Mouse (Mus musculus) CH12.LX (cell line): ENCODE data around the gene Aldh1b1. TPM values are rescaled to one million over a fixed set of nuclear protein-coding genes. Genes with fewer than 3 reads are reported as not detected.

Source experiments
- DNase-seq: peaks from one replicate; pipeline ENCODE4 v3.0.0-alpha.2; 2013; ENCODE audit errors: extremely low read depth
- H3K27ac ChIP-seq: 2 replicates; pipeline ENCODE4 v1.5.1; 2012; ENCODE audit warnings: low read depth, mild to moderate bottlenecking, control low read depth, moderate library complexity; ENCODE audit not compliant: insufficient read depth
- H3K27me3 ChIP-seq: replicated peaks from 2 replicates; pipeline ENCODE3; 2012; ENCODE audit warnings: inconsistent platforms
- H3K36me3 ChIP-seq, 2 experiments: replicated peaks in 1 of 2; 2 replicates each; pipeline versions ENCODE3 to v1.6.1; 2012; ENCODE audit warnings: inconsistent platforms in 1 of 2, low read length in 1 of 2, mild to moderate bottlenecking in 1 of 2, mixed read lengths in 1 of 2, moderate library complexity in 1 of 2; ENCODE audit not compliant: control insufficient read depth in 1 of 2, insufficient read depth in 1 of 2
- H3K4me1 ChIP-seq, 2 experiments: 2 replicates each; pipeline ENCODE4 v1.6.1; 2012; ENCODE audit warnings: inconsistent platforms in 1 of 2, moderate library complexity in 1 of 2; ENCODE audit not compliant: insufficient read depth in 2 of 2, control insufficient read depth in 1 of 2
- H3K4me2 ChIP-seq: 2 replicates; pipeline ENCODE4 v1.6.1; 2012; ENCODE audit warnings: low read depth, mild to moderate bottlenecking, control low read depth; ENCODE audit not compliant: poor library complexity, insufficient read depth, severe bottlenecking
- H3K4me3 ChIP-seq, 3 experiments: fragments of 150-350 bp in 1 of 3; sonication (generic) in 1 of 3; replicated peaks in 1 of 3; 2 replicates each; pipeline versions ENCODE3 to v1.5.1; 2011 to 2012; ENCODE audit warnings: low read depth in 2 of 3, low read length in 2 of 3, mild to moderate bottlenecking in 2 of 3, moderate library complexity in 2 of 3, control low read depth in 1 of 3, improper control_type of control experiment in 1 of 3, inconsistent platforms in 1 of 3, mixed read lengths in 1 of 3; ENCODE audit not compliant: poor library complexity in 1 of 3
- H3K79me2 ChIP-seq: replicated peaks from 2 replicates; pipeline ENCODE4 v1.6.1; 2012; ENCODE audit warnings: mild to moderate bottlenecking, moderate library complexity; ENCODE audit not compliant: control insufficient read depth, poor library complexity, insufficient read depth, severe bottlenecking; ENCODE audit errors: extremely low read depth
- H3K9ac ChIP-seq: 2 replicates; pipeline ENCODE4 v1.6.1; 2012; ENCODE audit warnings: low read depth, mild to moderate bottlenecking, control low read depth, moderate library complexity; ENCODE audit not compliant: insufficient read depth
- H3K9me3 ChIP-seq: replicated peaks from 2 replicates; pipeline ENCODE3; 2012; ENCODE audit warnings: low read length, inconsistent platforms, mixed read lengths
- BHLHE40 ChIP-seq: IDR thresholded peaks from 2 replicates; pipeline ENCODE4 v1.6.1; 2011; ENCODE audit warnings: mild to moderate bottlenecking, low read depth, low read length, improper control_type of control experiment
- CTCF ChIP-seq, 2 experiments: IDR thresholded peaks in 1 of 2; conservative IDR thresholded peaks in 1 of 2; 2 replicates each; pipeline ENCODE4 v1.5.1; 2011 to 2012; ENCODE audit warnings: low read depth in 2 of 2, low read length in 2 of 2, improper control_type of control experiment in 1 of 2, inconsistent platforms in 1 of 2, mild to moderate bottlenecking in 1 of 2, moderate library complexity in 1 of 2
- E2F4 ChIP-seq: IDR thresholded peaks from 2 replicates; pipeline ENCODE4 v1.6.1; 2011; ENCODE audit warnings: low read depth, low read length, improper control_type of control experiment; ENCODE audit not compliant: insufficient replicate concordance
- ELF1 ChIP-seq: IDR thresholded peaks from 2 replicates; pipeline ENCODE4 v1.6.1; 2014; ENCODE audit warnings: low read depth, mild to moderate bottlenecking, inconsistent platforms, low read length, improper control_type of control experiment
- ETS1 ChIP-seq: conservative IDR thresholded peaks from 2 replicates; pipeline ENCODE4 v1.6.1; 2012; ENCODE audit warnings: low read depth, mild to moderate bottlenecking, inconsistent platforms, low read length, improper control_type of control experiment, moderate library complexity
- GABPA ChIP-seq: IDR thresholded peaks from 2 replicates; pipeline ENCODE4 v1.6.1; 2012; ENCODE audit warnings: low read depth, low read length, improper control_type of control experiment, inconsistent platforms; ENCODE audit not compliant: insufficient replicate concordance
- JUN ChIP-seq: IDR thresholded peaks from 2 replicates; pipeline ENCODE4 v1.6.1; 2011; ENCODE audit warnings: low read depth, mild to moderate bottlenecking, low read length, improper control_type of control experiment, moderate library complexity; ENCODE audit not compliant: insufficient read depth
- KAT2A ChIP-seq: IDR thresholded peaks from 2 replicates; pipeline ENCODE4 v1.6.1; 2012; ENCODE audit warnings: low read length, improper control_type of control experiment, inconsistent platforms; ENCODE audit not compliant: insufficient replicate concordance
- MAFK ChIP-seq: IDR thresholded peaks from 2 replicates; pipeline ENCODE4 v1.6.1; 2011; ENCODE audit warnings: low read length, improper control_type of control experiment; ENCODE audit not compliant: insufficient replicate concordance
- MAZ ChIP-seq: IDR thresholded peaks from 2 replicates; pipeline ENCODE4 v1.6.1; 2012; ENCODE audit warnings: low read depth, mild to moderate bottlenecking, inconsistent platforms, low read length, improper control_type of control experiment, moderate library complexity
- MXI1 ChIP-seq: IDR thresholded peaks from 2 replicates; pipeline ENCODE4 v1.6.1; 2011; ENCODE audit warnings: mild to moderate bottlenecking, low read depth, low read length, improper control_type of control experiment
- NELFE ChIP-seq: IDR thresholded peaks from 2 replicates; pipeline ENCODE4 v1.6.1; 2011; ENCODE audit warnings: low read depth, low read length, improper control_type of control experiment
- NRF1 ChIP-seq: IDR thresholded peaks from 2 replicates; pipeline ENCODE4 v1.6.1; 2014; ENCODE audit warnings: low read depth, mild to moderate bottlenecking, inconsistent platforms, low read length, improper control_type of control experiment, moderate library complexity
- PAX5 ChIP-seq: IDR thresholded peaks from 2 replicates; pipeline ENCODE4 v1.6.1; 2012; ENCODE audit warnings: low read length, inconsistent platforms, mixed read lengths
- POLR2A ChIP-seq: IDR thresholded peaks from 2 replicates; pipeline ENCODE4 v1.6.1; 2011; ENCODE audit warnings: low read depth, mild to moderate bottlenecking, improper control_type of control experiment, low read length
- POLR2AphosphoS2 ChIP-seq: IDR thresholded peaks from 2 replicates; pipeline ENCODE4 v1.6.1; 2011; ENCODE audit warnings: low read depth, low read length, improper control_type of control experiment
- RCOR1 ChIP-seq: conservative IDR thresholded peaks from 2 replicates; pipeline ENCODE4 v1.6.1; 2012; ENCODE audit warnings: low read depth, mild to moderate bottlenecking, inconsistent platforms, low read length, improper control_type of control experiment
- TBP ChIP-seq: conservative IDR thresholded peaks from 2 replicates; pipeline ENCODE4 v1.6.1; 2011; ENCODE audit warnings: low read depth, low read length, improper control_type of control experiment
- TCF12 ChIP-seq: IDR thresholded peaks from 2 replicates; pipeline ENCODE4 v1.6.1; 2014; ENCODE audit warnings: low read depth, mild to moderate bottlenecking, inconsistent platforms, low read length, improper control_type of control experiment
- dilution Hi-C: fragments of 300-500 bp; cut with MboI; formaldehyde crosslinking; loops from 2 replicates; pipeline ENCODE4 v1.14.3; 2020; ENCODE audit warnings: low sequenced_read_pairs; ENCODE audit not compliant: extremely low pct_unique_long_range_greater_than_20kb, extremely low pct_ligation_motif_present
- in situ Hi-C: fragments of 300-500 bp; cut with MboI; formaldehyde crosslinking; loops from 3 replicates; pipeline ENCODE4 v1.14.3; 2019; ENCODE audit warnings: low sequenced_read_pairs, low pct_ligation_motif_present, low pct_unique_long_range_greater_than_20kb, mixed read lengths
- polyA plus RNA-seq: library from polyadenylated mRNA; unstranded; fragments of >175 nt; gene quantifications from 2 replicates; pipeline ENCODE4 v1.2.1, GENCODE M21; 2012; ENCODE audit warnings: low read depth; ENCODE audit not compliant: insufficient read length
- total RNA-seq, 2 experiments: library from RNA; depleted of rRNA; stranded (reverse); fragments of 300-350 nt in 1 of 2; fragments of >200 nt in 1 of 2; gene quantifications; 2 replicates each; pipeline ENCODE4 v1.2.3; 2012 to 2014

The Aldh1b1 gene
- total and polyA plus RNA-seq, 3 experiments = 4.9 to 8.3 (median 6.4) TPM

- Histone ChIP-seq H3K36me3 (no peaks in the 10 kb centered on the region), H3K79me2 (no peaks in the 10 kb centered on the region), H3K4me3 (no peak within 1 kb of the TSS), H3K4me2 (no peak within 1 kb of the TSS), H3K27ac (no peak within 1 kb of the TSS), H3K9ac (no peak within 1 kb of the TSS), H3K27me3 (peaks cover 26% of the 10 kb centered on the region), H3K4me1 (0 out of 4 replicates have a peak, but pooled peaks cover 0 to 2% of the 10 kb centered on the region in 2 experiments), H3K9me3 (no peaks in the 10 kb centered on the region)
- in situ Hi-C loops = no loop called here
- dilution Hi-C loops = no loop called here
- DNase-seq = no peak
- TF ChIP-seq MAFK (no peak), JUN (no peak), TCF12 (no peak), GABPA (no peak), TBP (no peak), NRF1 (no peak), RCOR1 (no peak), MXI1 (no peak), E2F4 (no peak), KAT2A (no peak)
Observed at GRCm38 (mm10) chr4:45826275-45827040, 27.6 kb downstream of the Aldh1b1 start, which contains the start of gene Igfbpl1. TSS of gene Igfbpl1 (minus strand) at chr4:45826923.

GRCm38 (mm10) chr4:45829907-45830759 lies 31.3 kb downstream of the Aldh1b1 start:
- H3K27me3 ChIP-seq = peaks cover 19% of the 10 kb centered on the region
- H3K4me3 ChIP-seq = no peak overlapping the region
- DNase-seq = no peak
- no peak for TF ChIP-seq POLR2AphosphoS2
- no peak for TF ChIP-seq POLR2A
- TF ChIP-seq BHLHE40 = no peak
- TF ChIP-seq PAX5 = no peak
- no peak for TF ChIP-seq MAFK
- TF ChIP-seq TCF12 = no peak
- TF ChIP-seq RCOR1 = no peak
- no peak for TF ChIP-seq NELFE
- TF ChIP-seq MAZ = no peak
- no peak for TF ChIP-seq ETS1
- TF ChIP-seq CTCF (conservative IDR thresholded peaks at IDR 0.05 in 1 of 2, IDR thresholded peaks at IDR 0.05 in 1 of 2; ENCODE audit: low read depth in 2 of 2, low read length in 2 of 2) = no peak
- TF ChIP-seq ELF1 = no peak
- TF ChIP-seq MXI1 = no peak
- TF ChIP-seq, all 38 proteins: peak for 0
- H3K27ac ChIP-seq = no peak overlapping the region
- in situ Hi-C loops = no loop called here
- H3K4me2 ChIP-seq = no peak overlapping the region
- peaks cover 2% of the 10 kb centered on the region for H3K9me3 ChIP-seq
- no peak overlapping the region for H3K9ac ChIP-seq
- dilution Hi-C loops = no loop called here
- peaks cover 4 to 9% of the 10 kb centered on the region in 2 experiments; a peak in 3 of 4 replicates for H3K4me1 ChIP-seq
- no peaks in the 10 kb centered on the region for H3K79me2 ChIP-seq
- no peaks in the 10 kb centered on the region for H3K36me3 ChIP-seq
